Mouse (Mus musculus) G1E (cell line): ENCODE data around the gene Drg2. TPM values are rescaled to one million over a fixed set of nuclear protein-coding genes. Genes with fewer than 3 reads are reported as not detected.

ENCODE experiments used
- ATAC-seq: 2 replicates; pipeline ENCODE4 v1.8.0; 2016; ENCODE audit warnings: mild to moderate bottlenecking; ENCODE audit not compliant: insufficient number of reproducible peaks, poor library complexity, low FRiP score, severe bottlenecking; ENCODE audit errors: extremely low read depth
- DNase-seq: peaks from one replicate; pipeline ENCODE4 v3.0.0; 2012; ENCODE audit warnings: low spot score
- H3K27me3 ChIP-seq: 2 replicates; pipeline ENCODE4 v1.6.1; 2012; ENCODE audit warnings: mild to moderate bottlenecking, low read length, inconsistent platforms; ENCODE audit not compliant: insufficient read depth
- H3K36me3 ChIP-seq: replicated peaks from 2 replicates; pipeline ENCODE3; 2012; ENCODE audit warnings: mild to moderate bottlenecking, inconsistent platforms
- H3K4me1 ChIP-seq: 2 replicates; pipeline ENCODE4 v1.6.1; 2012; ENCODE audit warnings: low read depth, low read length, inconsistent platforms, mixed read lengths; ENCODE audit not compliant: insufficient read depth
- H3K4me3 ChIP-seq: 2 replicates; pipeline ENCODE4 v1.5.1; 2012; ENCODE audit warnings: low read depth, mild to moderate bottlenecking, inconsistent platforms, low read length, moderate library complexity, mixed read lengths
- H3K9me3 ChIP-seq: replicated peaks from 2 replicates; pipeline ENCODE4 v1.6.1; 2012; ENCODE audit warnings: inconsistent platforms
- CTCF ChIP-seq: IDR thresholded peaks from 2 replicates; pipeline ENCODE4 v1.5.1; 2012; ENCODE audit warnings: low read depth, low read length, inconsistent platforms, mixed read lengths
- GATA1 ChIP-seq: IDR thresholded peaks from 2 replicates; pipeline ENCODE4 v1.6.1; 2012; ENCODE audit warnings: borderline replicate concordance, low read length, inconsistent platforms, mixed read lengths
- GATA2 ChIP-seq: IDR thresholded peaks from 2 replicates; pipeline ENCODE4 v1.6.1; 2012; ENCODE audit warnings: low read depth, low read length, inconsistent platforms, borderline replicate concordance
- POLR2AphosphoS5 ChIP-seq: IDR thresholded peaks from 2 replicates; pipeline ENCODE4 v1.6.1; 2012; ENCODE audit warnings: low read depth, low read length, inconsistent platforms; ENCODE audit not compliant: insufficient replicate concordance
- TAL1 ChIP-seq: conservative IDR thresholded peaks from 2 replicates; pipeline ENCODE4 v1.6.1; 2012; ENCODE audit warnings: low read depth, low read length, inconsistent platforms, mixed read lengths
- polyA plus RNA-seq: library from polyadenylated mRNA; stranded (reverse); fragments of >175 nt; gene quantifications from 2 replicates; pipeline ENCODE4 v1.2.3, GENCODE M21; 2012
- total RNA-seq, 2 experiments: library from RNA; stranded (forward) in 1 of 2; stranded (reverse) in 1 of 2; fragments of 200-1000 nt in 1 of 2; fragments of >200 nt in 1 of 2; fragmentation: Nextera tagmentation in 1 of 2; gene quantifications; 2 replicates each; pipeline ENCODE4 v1.2.3; 2014 to 2017

Gene Drg2
- total and polyA plus RNA-seq, 3 experiments = 42.0 to 62.0 (median 52.1) TPM

GRCm38 (mm10) chr11:60454745-60455087, 325 bp downstream of the Drg2 start:
- Histone ChIP-seq H3K4me1 (peaks cover 30% of the 10 kb centered on the region), H3K4me3 (peak overlapping the region; percentile 80), H3K9me3 (no peaks in the 10 kb centered on the region; the same call in 1 of the 2 replicates), H3K36me3 (peaks cover 46% of the 10 kb centered on the region), H3K27me3 (no peaks in the 10 kb centered on the region)
- TF ChIP-seq TAL1 = no peak
- no peak for TF ChIP-seq CTCF
- TF ChIP-seq GATA2 = no peak
- ATAC-seq = no peak
- no peak for DNase-seq

- DNase-seq = no peak
- no peak overlapping the region for H3K4me3 ChIP-seq
- no peaks in the 10 kb centered on the region for H3K9me3 ChIP-seq
- peaks cover 30% of the 10 kb centered on the region for H3K4me1 ChIP-seq
- ATAC-seq = no peak
- TF ChIP-seq GATA2 = no peak
- no peak for TF ChIP-seq POLR2AphosphoS5
- no peak for TF ChIP-seq TAL1
- TF ChIP-seq CTCF = no peak
- no peak for TF ChIP-seq GATA1
- peaks cover 77% of the 10 kb centered on the region for H3K36me3 ChIP-seq
- no peaks in the 10 kb centered on the region for H3K27me3 ChIP-seq
These were observed 3.6 kb downstream of the Drg2 start for GRCm38 (mm10) chr11:60457973-60458372.

GRCm38 (mm10) chr11:60465943-60466380, 11.6 kb downstream of the Drg2 start:
- ATAC-seq = no peak
- H3K36me3 ChIP-seq = peaks cover 98% of the 10 kb centered on the region

GRCm38 (mm10) chr11:60469039-60469438, 14.6 kb downstream of the Drg2 start, which contains the start of gene Myo15:
Myo15 (plus strand) TSS chr11:60469339.
- DNase-seq (no peak), ATAC-seq (no peak)
- Histone ChIP-seq H3K4me1 (no peaks in the 10 kb centered on the region), H3K4me3 (no peak within 1 kb of the TSS), H3K27me3 (no peaks in the 10 kb centered on the region), H3K9me3 (no peaks in the 10 kb centered on the region), H3K36me3 (peaks cover 70% of the 10 kb centered on the region)
- TF ChIP-seq GATA1 = no peak
- TF ChIP-seq GATA2 = no peak
- no peak for TF ChIP-seq POLR2AphosphoS5
- TF ChIP-seq TAL1 = no peak
- TF ChIP-seq CTCF = no peak

More at GRCm38 (mm10) chr11:60465943-60466380, 11.6 kb downstream of the Drg2 start:
- H3K9me3 ChIP-seq = no peaks in the 10 kb centered on the region
- DNase-seq = peak; percentile 20
- H3K4me1 ChIP-seq = no peaks in the 10 kb centered on the region
- H3K4me3 ChIP-seq = no peak overlapping the region
- H3K27me3 ChIP-seq = no peaks in the 10 kb centered on the region
- TF ChIP-seq GATA2 (no peak), CTCF (peak; percentile 77)

GRCm38 (mm10) chr11:60470743-60471142, 16.4 kb downstream of the Drg2 start:
- Histone ChIP-seq H3K36me3 (peaks cover 53% of the 10 kb centered on the region), H3K4me1 (no peaks in the 10 kb centered on the region), H3K4me3 (no peak overlapping the region), H3K9me3 (no peaks in the 10 kb centered on the region), H3K27me3 (no peaks in the 10 kb centered on the region)
- TF ChIP-seq TAL1 (no peak), POLR2AphosphoS5 (no peak), GATA1 (no peak), GATA2 (no peak)
- DNase-seq (no peak), ATAC-seq (no peak)

GRCm38 (mm10) chr11:60474534-60474933, 20.1 kb downstream of the Drg2 start:
- no peak for DNase-seq
- Histone ChIP-seq H3K9me3 (no peaks in the 10 kb centered on the region), H3K36me3 (peaks cover 16% of the 10 kb centered on the region), H3K4me1 (0 out of 2 replicates have a peak, but pooled peaks cover 4% of the 10 kb centered on the region), H3K4me3 (no peak overlapping the region), H3K27me3 (peaks cover 8% of the 10 kb centered on the region; the same call in 1 of the 2 replicates)
- TF ChIP-seq GATA2 = no peak
- TF ChIP-seq POLR2AphosphoS5 = no peak
- TF ChIP-seq CTCF = no peak
- TF ChIP-seq TAL1 = no peak
- no peak for TF ChIP-seq GATA1
- no peak for ATAC-seq
